Mouse (Mus musculus) CD4-positive, CD25-positive, alpha-beta regulatory T cell, adult 4 months (primary cell): ENCODE data around the gene Plcb2. TPM values are rescaled to one million over a fixed set of nuclear protein-coding genes. Genes with fewer than 3 reads are reported as not detected.

ENCODE experiments used
- polyA plus RNA-seq, 2 experiments: library from polyadenylated mRNA; unstranded; fragments of 100-300 nt; shearing (Covaris generic); gene quantifications; one replicate each; pipeline ENCODE4 v1.2.1; 2017

The Plcb2 gene
- polyA plus RNA-seq, 2 experiments from 2014 or later = 15.7 to 20.8 TPM

Other genes starting within 250 kb of the Plcb2 start
- 100 to 1,000 TPM; 272 to 283 TPM for gene Srp14, start 248.7 kb downstream of the Plcb2 start, polyA plus RNA-seq
- 1 to 10 TPM; 1.3 to 4.2 TPM for gene Bmf, start 178.8 kb downstream of the Plcb2 start, polyA plus RNA-seq
- gene Bub1b, start 130.2 kb downstream of the Plcb2 start, polyA plus RNA-seq = 10 to 100 TPM in 1 of 2 experiments, 1 to 10 TPM in 1; 3.0 to 11.1 TPM
- 1 to 10 TPM in 1 of 2 experiments, under 1 TPM in 1; 0.13 to 1.3 TPM for gene Pak6, start 65.1 kb downstream of the Plcb2 start, polyA plus RNA-seq
- not detected for gene Ankrd63, start 24.5 kb downstream of the Plcb2 start, polyA plus RNA-seq
- 10 to 100 TPM; 18.6 to 20.6 TPM for gene Inafm2, start 17.3 kb upstream of the Plcb2 start, polyA plus RNA-seq
- gene Ccdc9b, start 34.2 kb upstream of the Plcb2 start, polyA plus RNA-seq = not detected
- not detected for gene Phgr1, start 44.3 kb upstream of the Plcb2 start, polyA plus RNA-seq
- gene Disp2, start 51.3 kb upstream of the Plcb2 start, polyA plus RNA-seq = not detected
- 10 to 100 TPM; 12.8 to 15.2 TPM for gene Knstrn, start 85.6 kb upstream of the Plcb2 start, polyA plus RNA-seq
- 10 to 100 TPM; 45.7 to 58.8 TPM for gene Ivd, start 133.5 kb upstream of the Plcb2 start, polyA plus RNA-seq
- gene Bahd1, start 171.9 kb upstream of the Plcb2 start, polyA plus RNA-seq = 1 to 10 TPM; 2.5 to 3.8 TPM
- gene Chst14, start 198.1 kb upstream of the Plcb2 start, polyA plus RNA-seq = 1 to 10 TPM in 1 of 2 experiments, under 1 TPM in 1; 0.96 to 1.5 TPM